In genomic region chr14:121376566-121376965, GRCm38 (mm10) we compare ENCODE assay signal across 12 mouse cellular contexts. TPM values are rescaled to one million over a fixed set of nuclear protein-coding genes. Genes with fewer than 3 reads are reported as not detected.
DNase-seq lines count a peak whose midpoint lies in the region; ATAC-seq and TF ChIP-seq lines count a peak whose summit lies in the region.
"Had no signal": no experiment of that assay in that cellular context is flagged by ENCODE, and none has a peak within 500 bp of the region (broad histone marks: within the 10 kb centered on the region; RNA-seq: fewer than 3 reads in every experiment).

No protein-coding gene starts in this region.

- ATAC-seq in heart, postnatal 0 days (ENCODE audit: insufficient read depth, low read depth), result no peak
- ATAC-seq in liver, embryonic 15.5 days (ENCODE audit: insufficient read depth), result no peak
- ATAC-seq: inflammation-experienced regulatory T-cells, adult 6 months; lung, postnatal 0 days had no signal

- TF ChIP-seq CTCF in heart, postnatal 0 days (IDR thresholded peaks at IDR 0.05; ENCODE audit: low read depth), result no peak
- TF ChIP-seq CTCF in MEL (IDR thresholded peaks at IDR 0.05 in 2 of 3, conservative IDR thresholded peaks at IDR 0.05 in 1 of 3; ENCODE audit: control insufficient read depth in 1 of 3, insufficient read depth in 1 of 3, low read depth in 2 of 3, low read length in 3 of 3, poor library complexity in 1 of 3, severe bottlenecking in 1 of 3), result no peak

- no peaks in the 10 kb centered on the region for H3K27me3 ChIP-seq in heart, postnatal 0 days (ENCODE audit: control insufficient read depth, insufficient read depth, low read length)
- no peaks in the 10 kb centered on the region for H3K27me3 ChIP-seq in MEL (ENCODE audit: control insufficient read depth in 1 of 2, insufficient read depth in 2 of 2, low read length in 2 of 2)
- H3K27me3 ChIP-seq in liver, embryonic 15.5 days, result no peaks in the 10 kb centered on the region

- H3K27ac ChIP-seq in heart, postnatal 0 days (ENCODE audit: low read depth), result no peak overlapping the region
- no peak overlapping the region for H3K27ac ChIP-seq in MEL (ENCODE audit: control insufficient read depth, low read depth, low read length)
- peak overlapping the region; percentile 51; the same call in 1 of the 2 replicates for H3K27ac ChIP-seq in liver, embryonic 15.5 days (replicated peaks)

- H3K4me3 ChIP-seq in heart, postnatal 0 days (ENCODE audit: low read depth, low read length), result 0 out of 2 replicates have a peak overlapping the region, but pooled peaks have one; percentile 2
- peak overlapping the region; percentile 5; a peak in 3 of 4 replicates for H3K4me3 ChIP-seq in MEL (ENCODE audit: control insufficient read depth in 1 of 2, insufficient read depth in 1 of 2, low read depth in 2 of 2, low read length in 2 of 2)
- peak overlapping the region; percentile 99; the same call in 1 of the 2 replicates for H3K4me3 ChIP-seq in liver, embryonic 15.5 days (replicated peaks)

- DNase-seq in adrenal gland, postnatal 36 days, result peak; percentile 35 to 36
- no peak for DNase-seq in adrenal gland, postnatal 14 days
- no peak for DNase-seq in heart, postnatal 0 days (ENCODE audit: low spot score)
- no peak for DNase-seq in heart, postnatal 14 days
- DNase-seq in MEL (ENCODE audit: low read depth, low spot score), result peak; percentile 30
- no peak for DNase-seq in layer of hippocampus, postnatal 36 days
- no peak for DNase-seq in layer of hippocampus, adult 18-20 months (ENCODE audit: low spot score in 2 of 2)
- DNase-seq: cerebellum, postnatal 10 days; thymus, postnatal 36 days had no signal

- no peak for TF ChIP-seq EP300 in heart, postnatal 0 days (IDR thresholded peaks at IDR 0.05; ENCODE audit: low read depth)
- no peak for TF ChIP-seq EP300 in MEL (IDR thresholded peaks at IDR 0.05; ENCODE audit: low read depth in 1 of 2, low read length in 2 of 2)

- intact Hi-C loops in heart, postnatal 14 days (cut with DNase I), result no loop called here

- 44% methylated on average over 6 of the region's 6 CpGs for WGBS in heart, postnatal 0 days
- WGBS in liver, embryonic 15.5 days (ENCODE audit: insufficient replicate concordance), result 27% methylated on average over 6 of the region's 6 CpGs

- no peak overlapping the region for H3K9ac ChIP-seq in heart, postnatal 0 days (replicated peaks; ENCODE audit: low read depth, low read length)
- H3K9ac ChIP-seq in MEL (ENCODE audit: control insufficient read depth, low read depth, low read length, poor library complexity, severe bottlenecking), result peak overlapping the region; percentile 99
- peak overlapping the region; percentile 45; the same call in 1 of the 2 replicates for H3K9ac ChIP-seq in liver, embryonic 15.5 days

- no peaks in the 10 kb centered on the region for H3K9me3 ChIP-seq in heart, postnatal 0 days (replicated peaks; ENCODE audit: control insufficient read depth, low read length)
- no peaks in the 10 kb centered on the region for H3K9me3 ChIP-seq in MEL (replicated peaks; ENCODE audit: insufficient read depth, low read length)
- no peaks in the 10 kb centered on the region for H3K9me3 ChIP-seq in liver, embryonic 15.5 days (replicated peaks)

- H3K4me2 ChIP-seq in heart, postnatal 0 days (ENCODE audit: low read depth, low read length), result peak overlapping the region; percentile 83; the same call in 1 of the 2 replicates
- peak overlapping the region; percentile 92 for H3K4me2 ChIP-seq in liver, embryonic 15.5 days

- no peak for TF ChIP-seq RAD21 in MEL (IDR thresholded peaks at IDR 0.05; ENCODE audit: low read depth, low read length)

- TF ChIP-seq POLR2A in MEL (IDR thresholded peaks at IDR 0.05; ENCODE audit: control insufficient read depth in 1 of 2, insufficient read depth in 1 of 2, low read depth in 1 of 2, low read length in 2 of 2, poor library complexity in 1 of 2), result no peak

- peaks cover 6% of the 10 kb centered on the region for H3K36me3 ChIP-seq in heart, postnatal 0 days (replicated peaks; ENCODE audit: control insufficient read depth, insufficient read depth, low read length)
- H3K36me3 ChIP-seq in MEL (ENCODE audit: control insufficient read depth in 1 of 2, insufficient read depth in 2 of 2, low read length in 2 of 2), result peaks cover 2 to 50% of the 10 kb centered on the region in 2 experiments; a peak in 2 of 4 replicates
- H3K36me3 ChIP-seq in liver, embryonic 15.5 days (replicated peaks), result peaks cover 47% of the 10 kb centered on the region

- H3K4me1 ChIP-seq in heart, postnatal 0 days (ENCODE audit: control insufficient read depth, insufficient read depth), result peaks cover 45% of the 10 kb centered on the region
- H3K4me1 ChIP-seq in MEL (ENCODE audit: control insufficient read depth in 1 of 2, insufficient read depth in 2 of 2, low read length in 2 of 2), result peaks cover 18 to 39% of the 10 kb centered on the region in 2 experiments
- H3K4me1 ChIP-seq in liver, embryonic 15.5 days (replicated peaks), result peaks cover 76% of the 10 kb centered on the region

- peaks cover 74% of the 10 kb centered on the region for H3K79me2 ChIP-seq in MEL (ENCODE audit: control insufficient read depth, insufficient read depth, low read length, poor library complexity)

TF ChIP-seq in MEL, 35 proteins besides CTCF, POLR2A, EP300 and RAD21:
- TF ChIP-seq ZC3H11A (IDR thresholded peaks at IDR 0.05; ENCODE audit: low read depth, low read length), result no peak
TF ChIP-seq in MEL: peak in this region for 0.

RNA-seq across cellular contexts. Expression of gene Stk24, which starts 3.2 kb away (rescaled TPM):
- 100 to 1,000 TPM; 104 to 108 TPM for total RNA-seq in adrenal gland, postnatal 36 days (2021)
- total RNA-seq in adrenal gland, postnatal 14 days (2021), result 93.2 and 95.8 TPM in 2 replicates
- 62.9 and 68.3 TPM in 2 replicates for total RNA-seq in heart, postnatal 0 days (2014; rRNA removed; ENCODE audit: low replicate concordance)
- 22.6 and 26.7 TPM in 2 replicates for polyA plus RNA-seq in heart, postnatal 0 days (2015; fragmentation: Nextera tagmentation; extraction: Ambion mirVana)
- total RNA-seq in heart, postnatal 14 days (2021), result 10 to 100 TPM; 68.0 to 69.3 TPM
- total RNA-seq in MEL (2012; rRNA removed), result 60.5 and 62.5 TPM in 2 replicates
- polyA plus RNA-seq in MEL (2012; ENCODE audit: insufficient read depth in 1 of 2, insufficient read length in 2 of 2, low read depth in 1 of 2, low replicate concordance in 2 of 2, missing spikeins in 1 of 2), result 10 to 100 TPM in 1 of 2 experiments, not detected in 1; 79.3 TPM
- 27.0 and 29.3 TPM in 2 replicates for polyA plus RNA-seq in liver, embryonic 15.5 days (2015; fragmentation: Nextera tagmentation; extraction: Ambion mirVana)
- 10 to 100 TPM; 57.3 to 62.1 TPM for total RNA-seq in layer of hippocampus, postnatal 36 days (2021)
- total RNA-seq in layer of hippocampus, adult 18-20 months (2021), result 10 to 100 TPM; 66.9 to 67.5 TPM

Comparison
In these comparisons a context has a peak if more than half of its experiments do, and no peak if none do; other contexts are left out.
1. DNase-seq: peak in adrenal gland, postnatal 36 days (2 of 2) and MEL (single experiment); none in adrenal gland, postnatal 14 days (single experiment), heart, postnatal 0 days (single experiment), heart, postnatal 14 days (0 of 2), layer of hippocampus, postnatal 36 days (0 of 2) and layer of hippocampus, adult 18-20 months (0 of 2).
2. H3K4me3 ChIP-seq: peak in every context shown above with its lines; median percentile 99 in liver, embryonic 15.5 days; 5 in MEL; 2 in heart, postnatal 0 days.